Mouse (Mus musculus) heart, postnatal 0 days (tissue): ENCODE results near the gene Mybl2. TPM values are rescaled to one million over a fixed set of nuclear protein-coding genes. Genes with fewer than 3 reads are reported as not detected.

Source experiments
- ATAC-seq: fragments of 200-750 bp; cut with Nextera tagmentation; 2 replicates; pipeline ENCODE4 v1.8.0; 2017; ENCODE audit warnings: low read depth, moderate number of reproducible peaks, moderate library complexity; ENCODE audit not compliant: insufficient read depth
- DNase-seq: peaks from one replicate; pipeline ENCODE4 v3.0.0-alpha.2; 2016; ENCODE audit warnings: low spot score
- H3K27ac ChIP-seq: fragments of 300-500 bp; sonication (generic); 2 replicates; pipeline ENCODE4 v1.5.1; 2014; ENCODE audit warnings: low read depth, mild to moderate bottlenecking
- H3K27me3 ChIP-seq: fragments of 300-500 bp; sonication (generic); 2 replicates; pipeline ENCODE4 v1.6.1; 2014; ENCODE audit warnings: low read length, mixed read lengths; ENCODE audit not compliant: control insufficient read depth, insufficient read depth
- H3K36me3 ChIP-seq: fragments of 300-500 bp; sonication (generic); replicated peaks from 2 replicates; pipeline ENCODE4 v1.6.1; 2014; ENCODE audit warnings: low read length, mixed read lengths; ENCODE audit not compliant: control insufficient read depth, insufficient read depth
- H3K4me1 ChIP-seq: fragments of 300-500 bp; sonication (generic); 2 replicates; pipeline ENCODE4 v1.6.1; 2014; ENCODE audit warnings: antibody characterized with exemption; ENCODE audit not compliant: control insufficient read depth, insufficient read depth
- H3K4me2 ChIP-seq: fragments of 300-500 bp; sonication (generic); 2 replicates; pipeline ENCODE4 v1.6.1; 2014; ENCODE audit warnings: low read depth, mild to moderate bottlenecking, low read length, moderate library complexity
- H3K4me3 ChIP-seq: fragments of 300-500 bp; sonication (generic); 2 replicates; pipeline ENCODE4 v1.5.1; 2014; ENCODE audit warnings: low read depth, low read length
- H3K9ac ChIP-seq: fragments of 300-500 bp; sonication (generic); replicated peaks from 2 replicates; pipeline ENCODE4 v1.6.1; 2014; ENCODE audit warnings: low read depth, low read length, mixed read lengths
- H3K9me3 ChIP-seq: fragments of 300-500 bp; sonication (generic); replicated peaks from 2 replicates; pipeline ENCODE4 v1.6.1; 2016; ENCODE audit warnings: low read length; ENCODE audit not compliant: control insufficient read depth
- CTCF ChIP-seq: IDR thresholded peaks from 2 replicates; pipeline ENCODE4 v1.5.1; 2016; ENCODE audit warnings: antibody characterized with exemption, control low read depth, low read depth
- EP300 ChIP-seq: IDR thresholded peaks from 2 replicates; pipeline ENCODE4 v1.6.1; 2016; ENCODE audit warnings: antibody characterized with exemption, low read depth
- WGBS: fragments of 180-500 bp; shearing (Covaris S2); extraction: QIAGEN DNeasy Blood & Tissue Kit; methylation state at CpG from one replicate; pipeline ENCODE4 v1.1.7; 2014; 5-methylcytosine and 5-hydroxymethylcytosine counted together
- polyA plus RNA-seq: library from polyadenylated mRNA; unstranded; fragments of >200 nt; fragmentation: Nextera tagmentation; extraction: Ambion mirVana; gene quantifications from 2 replicates; pipeline ENCODE4 v1.2.1, GENCODE M21; 2015
- total RNA-seq: library from RNA; depleted of rRNA; stranded (reverse); fragments of >200 nt; gene quantifications from 2 replicates; pipeline ENCODE4 v1.2.3, GENCODE M21; 2014; ENCODE audit warnings: low replicate concordance

Mybl2 gene
- total and polyA plus RNA-seq, 2 experiments from 2014 or later: 2.8 to 3.4 TPM

GRCm38 (mm10) chr2:163061203-163062118, 7.0 kb downstream of the Mybl2 start:
- no peak overlapping the region for H3K27ac ChIP-seq
- 73% methylated on average over 8 of the region's 8 CpGs for WGBS
- H3K9me3 ChIP-seq: no peaks in the 10 kb centered on the region
- H3K27me3 ChIP-seq: no peaks in the 10 kb centered on the region
- DNase-seq (no peak), ATAC-seq (no peak)
- TF ChIP-seq CTCF (no peak), EP300 (no peak)
- no peak overlapping the region for H3K4me3 ChIP-seq
- H3K9ac ChIP-seq: no peak overlapping the region
- no peak overlapping the region for H3K4me2 ChIP-seq
- H3K4me1 ChIP-seq: no peaks in the 10 kb centered on the region
- 0 out of 2 replicates have a peak, but pooled peaks cover 10% of the 10 kb centered on the region for H3K36me3 ChIP-seq

GRCm38 (mm10) chr2:163062119-163062508, 7.6 kb downstream of the Mybl2 start:
- Histone ChIP-seq H3K27ac (no peak overlapping the region), H3K4me3 (no peak overlapping the region), H3K9ac (no peak overlapping the region), H3K4me1 (no peaks in the 10 kb centered on the region), H3K9me3 (no peaks in the 10 kb centered on the region), H3K27me3 (no peaks in the 10 kb centered on the region), H3K36me3 (0 out of 2 replicates have a peak, but pooled peaks cover 10% of the 10 kb centered on the region), H3K4me2 (no peak overlapping the region)
- TF ChIP-seq EP300 (no peak), CTCF (no peak)
- WGBS: 81% methylated on average over 6 of the region's 6 CpGs
- DNase-seq (no peak), ATAC-seq (no peak)

GRCm38 (mm10) chr2:163066326-163066725, 11.8 kb downstream of the Mybl2 start:
- H3K27ac ChIP-seq: no peak overlapping the region
- ATAC-seq: no peak

GRCm38 (mm10) chr2:163067233-163067632, 12.7 kb downstream of the Mybl2 start:
- Histone ChIP-seq H3K4me2 (no peak overlapping the region), H3K36me3 (0 out of 2 replicates have a peak, but pooled peaks cover 16% of the 10 kb centered on the region), H3K27ac (no peak overlapping the region), H3K9ac (no peak overlapping the region), H3K27me3 (no peaks in the 10 kb centered on the region), H3K4me1 (no peaks in the 10 kb centered on the region), H3K4me3 (no peak overlapping the region), H3K9me3 (no peaks in the 10 kb centered on the region)
- no peak for DNase-seq
- TF ChIP-seq EP300: no peak
- TF ChIP-seq CTCF: no peak
- ATAC-seq: no peak
- WGBS: 69% methylated on average over 1 of the region's 1 CpGs

More at GRCm38 (mm10) chr2:163066326-163066725, 11.8 kb downstream of the Mybl2 start:
- Histone ChIP-seq H3K4me1 (no peaks in the 10 kb centered on the region), H3K4me2 (no peak overlapping the region), H3K4me3 (no peak overlapping the region), H3K9me3 (no peaks in the 10 kb centered on the region), H3K36me3 (0 out of 2 replicates have a peak, but pooled peaks cover 16% of the 10 kb centered on the region), H3K27me3 (no peaks in the 10 kb centered on the region), H3K9ac (no peak overlapping the region)
- WGBS: 91% methylated on average over 6 of the region's 6 CpGs
- TF ChIP-seq EP300 (no peak), CTCF (no peak)
- no peak for DNase-seq

- DNase-seq: no peak
- no peak overlapping the region for H3K4me3 ChIP-seq
- WGBS: 85% methylated on average over 3 of the region's 3 CpGs
- H3K4me1 ChIP-seq: no peaks in the 10 kb centered on the region
- H3K36me3 ChIP-seq: peaks cover 26% of the 10 kb centered on the region
- TF ChIP-seq CTCF (no peak), EP300 (no peak)
- H3K27me3 ChIP-seq: no peaks in the 10 kb centered on the region
- no peak overlapping the region for H3K9ac ChIP-seq
- H3K27ac ChIP-seq: no peak overlapping the region
- no peak overlapping the region for H3K4me2 ChIP-seq
- H3K9me3 ChIP-seq: no peaks in the 10 kb centered on the region
- no peak for ATAC-seq
Observed at GRCm38 (mm10) chr2:163070213-163070612, 15.7 kb downstream of the Mybl2 start.
